Mouse (Mus musculus): ENCODE results near the gene Gopc. TPM values are rescaled to one million over a fixed set of nuclear protein-coding genes. Genes with fewer than 3 reads are reported as not detected.

The Gopc gene
- polyA plus RNA-seq, 1 experiment from 2014 or later = 25.4 TPM

DNA sequence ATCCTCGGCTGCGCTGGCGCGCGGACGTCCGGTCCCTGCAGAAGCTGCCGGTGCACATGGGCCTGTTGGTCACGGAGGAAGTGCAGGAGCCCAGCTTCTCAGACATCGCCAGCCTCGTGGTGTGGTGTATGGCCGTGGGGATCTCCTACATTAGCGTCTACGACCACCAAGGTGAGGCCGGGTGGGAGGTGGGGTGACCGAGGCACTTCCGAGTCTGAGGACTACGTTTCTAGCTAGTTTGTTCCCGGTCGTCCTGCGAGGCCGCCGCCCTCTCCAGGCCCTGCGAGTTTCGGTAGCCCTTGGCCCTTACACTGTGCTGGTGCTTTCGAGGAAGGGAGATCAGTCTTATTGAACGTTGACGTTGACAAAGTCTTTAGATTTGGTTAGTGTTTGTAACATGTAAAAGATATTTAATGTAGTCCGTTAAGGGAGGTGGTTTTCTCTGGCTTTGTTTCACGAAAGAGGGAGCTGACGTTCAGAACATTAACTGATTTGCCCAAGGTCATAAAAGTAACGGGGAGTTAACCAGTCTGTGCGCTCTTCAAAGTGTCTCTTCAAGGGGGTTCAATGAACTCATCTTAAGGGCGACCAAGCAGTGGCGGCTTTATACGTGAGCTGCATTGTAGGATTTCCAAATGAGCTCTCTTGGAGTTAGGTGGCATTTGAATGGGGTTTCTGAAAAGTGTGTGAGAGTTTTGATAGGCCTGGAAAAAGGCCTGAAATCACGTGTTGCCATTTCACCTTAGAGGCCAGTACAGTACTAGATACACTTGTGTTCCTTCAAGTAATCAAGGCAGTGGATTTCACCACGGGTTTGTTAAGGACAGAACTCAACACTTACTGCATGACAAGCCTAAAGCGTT, 36.3 kb upstream of the Gopc start:
- Histone ChIP-seq H3K9ac (replicated peaks; ENCODE audit: low read depth, low read length) (peak overlapping the region; percentile 93), H3K4me2 (ENCODE audit: low read length) (peak overlapping the region; percentile 76), H3K27ac (ENCODE audit: low read length) (peak overlapping the region; percentile 95), H3K27me3 (replicated peaks; ENCODE audit: control insufficient read depth, insufficient read depth, low read length) (no peaks in the 10 kb centered on the region), H3K4me1 (replicated peaks; ENCODE audit: control insufficient read depth, insufficient read depth, low read length) (peaks cover 24% of the 10 kb centered on the region), H3K36me3 (ENCODE audit: control insufficient read depth, insufficient read depth) (no peaks in the 10 kb centered on the region), H3K4me3 (replicated peaks; ENCODE audit: low read length) (peak overlapping the region; percentile 97), H3K9me3 (ENCODE audit: control insufficient read depth, low read length) (no peaks in the 10 kb centered on the region)
- ATAC-seq = peak; percentile 27
- 1% methylated on average over 39 of the region's 39 CpGs for WGBS

- H3K27ac ChIP-seq (ENCODE audit: low read length) = peak within 1 kb of the TSS; percentile 95
- H3K4me3 ChIP-seq (replicated peaks; ENCODE audit: low read length) = peak within 1 kb of the TSS; percentile 97
- ATAC-seq = peak; percentile 98
- H3K4me2 ChIP-seq (ENCODE audit: low read length) = peak within 1 kb of the TSS; percentile 76
- H3K9ac ChIP-seq (replicated peaks; ENCODE audit: low read depth, low read length) = peak within 1 kb of the TSS; percentile 93
- H3K27me3 ChIP-seq (replicated peaks; ENCODE audit: control insufficient read depth, insufficient read depth, low read length) = no peaks in the 10 kb centered on the region
- H3K9me3 ChIP-seq (ENCODE audit: control insufficient read depth, low read length) = no peaks in the 10 kb centered on the region
- WGBS = under 1% methylated on average over 72 of the region's 79 CpGs
- H3K36me3 ChIP-seq (ENCODE audit: control insufficient read depth, insufficient read depth) = no peaks in the 10 kb centered on the region
- H3K4me1 ChIP-seq (replicated peaks; ENCODE audit: control insufficient read depth, insufficient read depth, low read length) = peaks cover 24% of the 10 kb centered on the region
Measured at GRCm38 (mm10) chr10:52417299-52417997, 35.5 kb upstream of the Gopc start, which contains the start of gene Nus1. Nus1 (plus strand) TSS chr10:52417547.

- Histone ChIP-seq H3K4me1 (replicated peaks; ENCODE audit: control insufficient read depth, insufficient read depth, low read length) (peaks cover 24% of the 10 kb centered on the region), H3K4me2 (ENCODE audit: low read length) (peak overlapping the region; percentile 58), H3K9ac (replicated peaks; ENCODE audit: low read depth, low read length) (no peak overlapping the region), H3K27me3 (replicated peaks; ENCODE audit: control insufficient read depth, insufficient read depth, low read length) (no peaks in the 10 kb centered on the region), H3K36me3 (ENCODE audit: control insufficient read depth, insufficient read depth) (no peaks in the 10 kb centered on the region), H3K27ac (ENCODE audit: low read length) (no peak overlapping the region), H3K4me3 (replicated peaks; ENCODE audit: low read length) (no peak overlapping the region), H3K9me3 (ENCODE audit: control insufficient read depth, low read length) (no peaks in the 10 kb centered on the region)
- WGBS = 51% methylated on average over 2 of the region's 2 CpGs
- no peak for ATAC-seq
Measured at GRCm38 (mm10) chr10:52416458-52416857, 34.5 kb upstream of the Gopc start.

DNA sequence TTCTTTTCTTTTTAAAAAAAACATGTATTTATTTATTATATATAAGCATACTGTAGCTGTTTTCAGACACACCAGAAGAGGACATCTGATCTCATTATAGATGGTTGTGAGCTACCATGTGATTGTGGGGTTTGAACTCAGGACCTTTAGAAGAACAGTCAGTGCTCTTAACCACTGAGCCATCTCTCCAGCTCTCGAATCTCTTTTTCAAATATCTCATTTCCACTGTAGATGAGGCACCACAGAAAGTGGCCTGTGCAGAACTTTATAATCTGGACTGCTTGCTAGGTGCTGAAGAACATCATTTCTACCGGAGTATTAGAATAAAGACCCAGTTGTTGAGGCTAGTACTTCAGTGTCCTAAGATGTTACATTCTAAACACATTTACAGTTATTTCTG, 33.1 kb upstream of the Gopc start:
- H3K9me3 ChIP-seq (ENCODE audit: control insufficient read depth, low read length) = no peaks in the 10 kb centered on the region
- no peak for ATAC-seq
- H3K9ac ChIP-seq (replicated peaks; ENCODE audit: low read depth, low read length) = no peak overlapping the region
- no peak overlapping the region for H3K4me2 ChIP-seq (ENCODE audit: low read length)
- no peaks in the 10 kb centered on the region for H3K36me3 ChIP-seq (ENCODE audit: control insufficient read depth, insufficient read depth)
- no peak overlapping the region for H3K4me3 ChIP-seq (replicated peaks; ENCODE audit: low read length)
- H3K27ac ChIP-seq (ENCODE audit: low read length) = no peak overlapping the region
- peaks cover 18% of the 10 kb centered on the region for H3K4me1 ChIP-seq (replicated peaks; ENCODE audit: control insufficient read depth, insufficient read depth, low read length)
- H3K27me3 ChIP-seq (replicated peaks; ENCODE audit: control insufficient read depth, insufficient read depth, low read length) = no peaks in the 10 kb centered on the region
- WGBS = 81% methylated on average over 2 of the region's 2 CpGs

DNA sequence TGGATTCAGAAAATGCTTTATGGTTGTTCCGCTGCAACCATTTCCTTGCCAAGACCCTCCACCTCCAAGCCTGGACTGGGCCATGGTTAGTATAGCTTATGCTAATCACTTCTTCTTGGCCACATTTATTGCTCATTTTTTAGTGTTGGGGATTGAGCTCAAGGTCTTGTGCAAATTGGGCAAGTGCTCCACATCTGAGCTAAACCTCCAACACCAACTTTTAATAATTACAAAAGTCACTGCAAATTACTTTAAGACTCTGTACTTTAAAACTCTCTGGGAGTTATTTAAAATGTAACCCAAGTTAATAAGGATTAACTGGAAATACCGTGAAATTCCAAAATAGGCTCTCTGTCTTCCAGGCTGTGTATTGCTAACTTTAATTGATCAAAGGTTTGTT, 25.6 kb upstream of the Gopc start:
- Histone ChIP-seq H3K4me2 (ENCODE audit: low read length) (no peak overlapping the region), H3K4me3 (replicated peaks; ENCODE audit: low read length) (no peak overlapping the region), H3K36me3 (ENCODE audit: control insufficient read depth, insufficient read depth) (no peaks in the 10 kb centered on the region), H3K27me3 (replicated peaks; ENCODE audit: control insufficient read depth, insufficient read depth, low read length) (no peaks in the 10 kb centered on the region), H3K27ac (ENCODE audit: low read length) (no peak overlapping the region), H3K4me1 (replicated peaks; ENCODE audit: control insufficient read depth, insufficient read depth, low read length) (no peaks in the 10 kb centered on the region), H3K9me3 (ENCODE audit: control insufficient read depth, low read length) (no peaks in the 10 kb centered on the region), H3K9ac (replicated peaks; ENCODE audit: low read depth, low read length) (no peak overlapping the region)
- no peak for ATAC-seq
- WGBS = 80% methylated on average over 2 of the region's 2 CpGs

DNA sequence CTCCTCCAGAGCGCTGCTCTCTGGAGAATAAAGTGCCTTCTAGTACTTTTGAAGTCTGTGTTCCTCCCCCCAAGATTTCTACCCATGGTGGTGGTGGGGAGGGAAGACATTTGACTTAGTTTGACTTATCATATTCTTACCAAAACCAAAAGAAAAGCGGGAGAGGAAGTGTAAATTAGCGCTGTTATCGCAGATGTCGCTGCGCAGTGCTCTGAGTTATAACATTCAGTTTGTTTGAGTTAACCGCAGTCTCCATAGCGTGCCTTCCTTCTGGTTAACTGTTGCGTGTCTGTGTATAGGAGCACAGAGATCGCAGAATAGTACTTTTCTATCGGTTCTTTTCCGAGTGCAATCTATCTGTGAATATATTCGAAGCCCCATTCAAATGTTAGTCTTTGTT, 23.2 kb upstream of the Gopc start:
- WGBS = 92% methylated on average over 13 of the region's 13 CpGs
- Histone ChIP-seq H3K4me2 (ENCODE audit: low read length) (no peak overlapping the region), H3K9ac (replicated peaks; ENCODE audit: low read depth, low read length) (no peak overlapping the region), H3K4me3 (replicated peaks; ENCODE audit: low read length) (no peak overlapping the region), H3K9me3 (ENCODE audit: control insufficient read depth, low read length) (no peaks in the 10 kb centered on the region), H3K36me3 (ENCODE audit: control insufficient read depth, insufficient read depth) (no peaks in the 10 kb centered on the region), H3K27ac (ENCODE audit: low read length) (no peak overlapping the region), H3K27me3 (replicated peaks; ENCODE audit: control insufficient read depth, insufficient read depth, low read length) (no peaks in the 10 kb centered on the region), H3K4me1 (replicated peaks; ENCODE audit: control insufficient read depth, insufficient read depth, low read length) (no peaks in the 10 kb centered on the region)
- ATAC-seq = no peak

DNA sequence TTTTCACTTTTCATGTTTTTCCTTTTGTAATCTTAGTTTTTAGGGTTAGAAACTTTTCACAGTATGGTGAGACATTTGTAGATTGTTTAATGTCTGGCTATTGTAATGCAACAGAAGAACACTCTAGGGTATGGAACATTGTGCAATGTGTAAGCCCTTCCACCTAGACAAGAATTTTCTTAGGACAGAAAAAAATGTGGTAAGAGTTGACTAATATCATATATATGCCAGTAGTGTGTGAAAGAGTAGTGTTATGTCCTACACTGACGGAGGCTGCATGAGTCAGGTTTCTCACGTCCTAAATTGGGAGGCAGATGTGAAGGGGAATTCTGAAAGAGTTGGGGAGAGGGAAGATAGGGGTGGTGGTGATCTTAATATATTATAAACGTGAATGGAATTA, 17.8 kb upstream of the Gopc start:
- no peaks in the 10 kb centered on the region for H3K4me1 ChIP-seq (replicated peaks; ENCODE audit: control insufficient read depth, insufficient read depth, low read length)
- no peaks in the 10 kb centered on the region for H3K27me3 ChIP-seq (replicated peaks; ENCODE audit: control insufficient read depth, insufficient read depth, low read length)
- no peak overlapping the region for H3K27ac ChIP-seq (ENCODE audit: low read length)
- H3K9ac ChIP-seq (replicated peaks; ENCODE audit: low read depth, low read length) = no peak overlapping the region
- H3K4me2 ChIP-seq (ENCODE audit: low read length) = no peak overlapping the region
- no peaks in the 10 kb centered on the region for H3K9me3 ChIP-seq (ENCODE audit: control insufficient read depth, low read length)
- no peak overlapping the region for H3K4me3 ChIP-seq (replicated peaks; ENCODE audit: low read length)
- ATAC-seq = no peak
- WGBS = 63% methylated on average over 3 of the region's 3 CpGs
- H3K36me3 ChIP-seq (ENCODE audit: control insufficient read depth, insufficient read depth) = no peaks in the 10 kb centered on the region

GRCm38 (mm10) chr10:52398715-52399114, 16.8 kb upstream of the Gopc start:
- Histone ChIP-seq H3K4me1 (replicated peaks; ENCODE audit: control insufficient read depth, insufficient read depth, low read length) (no peaks in the 10 kb centered on the region), H3K4me3 (replicated peaks; ENCODE audit: low read length) (no peak overlapping the region), H3K27ac (ENCODE audit: low read length) (no peak overlapping the region), H3K36me3 (ENCODE audit: control insufficient read depth, insufficient read depth) (no peaks in the 10 kb centered on the region), H3K4me2 (ENCODE audit: low read length) (no peak overlapping the region), H3K27me3 (replicated peaks; ENCODE audit: control insufficient read depth, insufficient read depth, low read length) (no peaks in the 10 kb centered on the region), H3K9ac (replicated peaks; ENCODE audit: low read depth, low read length) (no peak overlapping the region), H3K9me3 (ENCODE audit: control insufficient read depth, low read length) (no peaks in the 10 kb centered on the region)
- 84% methylated on average over 2 of the region's 2 CpGs for WGBS
- no peak for ATAC-seq

- 93% methylated on average over 3 of the region's 3 CpGs for WGBS
- ATAC-seq = no peak
- H3K36me3 ChIP-seq (ENCODE audit: control insufficient read depth, insufficient read depth) = no peaks in the 10 kb centered on the region
- H3K27me3 ChIP-seq (replicated peaks; ENCODE audit: control insufficient read depth, insufficient read depth, low read length) = no peaks in the 10 kb centered on the region
- H3K4me3 ChIP-seq (replicated peaks; ENCODE audit: low read length) = no peak overlapping the region
- H3K9me3 ChIP-seq (ENCODE audit: control insufficient read depth, low read length) = no peaks in the 10 kb centered on the region
- H3K9ac ChIP-seq (replicated peaks; ENCODE audit: low read depth, low read length) = no peak overlapping the region
- H3K27ac ChIP-seq (ENCODE audit: low read length) = no peak overlapping the region
- H3K4me1 ChIP-seq (replicated peaks; ENCODE audit: control insufficient read depth, insufficient read depth, low read length) = no peaks in the 10 kb centered on the region
- no peak overlapping the region for H3K4me2 ChIP-seq (ENCODE audit: low read length)
Measured at GRCm38 (mm10) chr10:52396647-52397046, 14.7 kb upstream of the Gopc start.

Measured in forebrain, embryonic 16.5 days (tissue).